13 mouse cellular contexts compared by ENCODE assay signal in genomic region chr3:69588101-69588760, GRCm38 (mm10). TPM values are rescaled to one million over a fixed set of nuclear protein-coding genes. Genes with fewer than 3 reads are reported as not detected.
DNase-seq lines count a peak whose midpoint lies in the region; ATAC-seq and TF ChIP-seq lines count a peak whose summit lies in the region.
"Had no signal": no experiment of that assay in that cellular context is flagged by ENCODE, and none has a peak within 500 bp of the region (broad histone marks: within the 10 kb centered on the region; RNA-seq: fewer than 3 reads in every experiment).

No protein-coding gene starts in this region.

- H3K9ac ChIP-seq in lung, embryonic 15.5 days: no peak overlapping the region
- H3K9ac ChIP-seq in stomach, postnatal 0 days (ENCODE audit: low read length): no peak overlapping the region
- no peak overlapping the region for H3K9ac ChIP-seq in hindbrain, embryonic 14.5 days
- H3K9ac ChIP-seq: limb, embryonic 12.5 days had no signal

- DNase-seq in frontal cortex, postnatal 14 days (ENCODE audit: low spot score in 2 of 2): no peak
- no peak for DNase-seq in lung, postnatal 25 days (ENCODE audit: low spot score)
- peak; percentile 76 for DNase-seq in kidney, postnatal 14 days
- DNase-seq in stomach, postnatal 0 days (ENCODE audit: low spot score): peak; percentile 30
- no peak for DNase-seq in hindbrain, embryonic 14.5 days (ENCODE audit: low spot score)
- DNase-seq in left cerebral cortex, adult 9 months (ENCODE audit: low spot score in 2 of 2): no peak
- DNase-seq: cerebellum, postnatal 14 days; retina, postnatal 1 day had no signal

- peaks cover 7% of the 10 kb centered on the region for H3K4me1 ChIP-seq in lung, embryonic 15.5 days
- no peaks in the 10 kb centered on the region for H3K4me1 ChIP-seq in stomach, postnatal 0 days (replicated peaks; ENCODE audit: control insufficient read depth, insufficient read depth)
- no peaks in the 10 kb centered on the region for H3K4me1 ChIP-seq in hindbrain, embryonic 14.5 days (replicated peaks; ENCODE audit: control insufficient read depth, insufficient read depth, low read length)
- H3K4me1 ChIP-seq: hindbrain, embryonic 10.5 days had no signal

- H3K27ac ChIP-seq in lung, embryonic 15.5 days: no peak overlapping the region
- no peak overlapping the region for H3K27ac ChIP-seq in stomach, postnatal 0 days (replicated peaks)
- H3K27ac ChIP-seq in hindbrain, embryonic 14.5 days: no peak overlapping the region
- H3K27ac ChIP-seq: hindbrain, embryonic 10.5 days; limb, embryonic 12.5 days; midbrain, embryonic 10.5 days had no signal

- H3K4me2 ChIP-seq in lung, embryonic 15.5 days: no peak overlapping the region
- no peak overlapping the region for H3K4me2 ChIP-seq in stomach, postnatal 0 days (replicated peaks; ENCODE audit: low read depth)
- no peak overlapping the region for H3K4me2 ChIP-seq in hindbrain, embryonic 14.5 days (replicated peaks)
- H3K4me2 ChIP-seq: limb, embryonic 12.5 days had no signal

- H3K9me3 ChIP-seq in lung, embryonic 15.5 days: no peaks in the 10 kb centered on the region
- H3K9me3 ChIP-seq in stomach, postnatal 0 days (ENCODE audit: control insufficient read depth, low read length): no peaks in the 10 kb centered on the region
- no peaks in the 10 kb centered on the region for H3K9me3 ChIP-seq in hindbrain, embryonic 14.5 days (ENCODE audit: control insufficient read depth, low read length)
- H3K9me3 ChIP-seq: hindbrain, embryonic 10.5 days; midbrain, embryonic 10.5 days had no signal

- WGBS in lung, embryonic 15.5 days: 25% methylated on average over 10 of the region's 10 CpGs
- 46% methylated on average over 10 of the region's 10 CpGs for WGBS in stomach, postnatal 0 days
- WGBS in hindbrain, embryonic 14.5 days: 59% methylated on average over 10 of the region's 10 CpGs

- TF ChIP-seq EP300 in stomach, postnatal 0 days (optimal IDR thresholded peaks at IDR 0.05): no peak

- ATAC-seq in frontal cortex, adult (ENCODE audit: low TSS enrichment): peak; percentile 38; the same call in 1 of the 2 replicates
- ATAC-seq in lung, embryonic 15.5 days (ENCODE audit: borderline replicate concordance, extremely low read depth, low FRiP score, low TSS enrichment): peak; percentile 76; the same call in 1 of the 2 replicates
- ATAC-seq in stomach, postnatal 0 days (ENCODE audit: low FRiP score, low TSS enrichment): peak; percentile 38; the same call in 1 of the 2 replicates
- no peak for ATAC-seq in hindbrain, embryonic 14.5 days (ENCODE audit: low FRiP score)

- no peak overlapping the region for H3K4me3 ChIP-seq in lung, embryonic 15.5 days
- no peak overlapping the region for H3K4me3 ChIP-seq in stomach, postnatal 0 days (ENCODE audit: low read depth, low read length)
- H3K4me3 ChIP-seq in hindbrain, embryonic 14.5 days (replicated peaks; ENCODE audit: low read length): no peak overlapping the region
- H3K4me3 ChIP-seq: hindbrain, embryonic 10.5 days; limb, embryonic 12.5 days; midbrain, embryonic 10.5 days had no signal

- H3K36me3 ChIP-seq in lung, embryonic 15.5 days: no peaks in the 10 kb centered on the region
- H3K36me3 ChIP-seq in stomach, postnatal 0 days (ENCODE audit: control insufficient read depth, insufficient read depth, low read length): no peaks in the 10 kb centered on the region
- H3K36me3 ChIP-seq in hindbrain, embryonic 14.5 days (replicated peaks; ENCODE audit: control insufficient read depth, insufficient read depth): peaks cover 4% of the 10 kb centered on the region; the same call in 1 of the 2 replicates

- no peaks in the 10 kb centered on the region for H3K27me3 ChIP-seq in lung, embryonic 15.5 days
- no peaks in the 10 kb centered on the region for H3K27me3 ChIP-seq in stomach, postnatal 0 days (ENCODE audit: control insufficient read depth, insufficient read depth, low read length)
- no peaks in the 10 kb centered on the region for H3K27me3 ChIP-seq in hindbrain, embryonic 14.5 days (ENCODE audit: control insufficient read depth, insufficient read depth, low read length)
- H3K27me3 ChIP-seq: limb, embryonic 12.5 days had no signal

- no peak for TF ChIP-seq CTCF in stomach, postnatal 0 days (IDR thresholded peaks at IDR 0.05; ENCODE audit: low read depth)

RNA-seq across cellular contexts. Expression of gene B3galnt1, which starts 10.5 kb away (rescaled TPM):
- polyA plus RNA-seq in lung, embryonic 15.5 days (2015; fragmentation: Nextera tagmentation; extraction: Ambion mirVana): 32.9 and 35.0 TPM in 2 replicates
- polyA plus RNA-seq in stomach, postnatal 0 days (2015; fragmentation: Nextera tagmentation; extraction: Ambion mirVana): 21.5 and 23.0 TPM in 2 replicates
- 109 and 121 TPM in 2 replicates for polyA plus RNA-seq in hindbrain, embryonic 14.5 days (2014; fragmentation: Nextera tagmentation; extraction: Ambion mirVana)

Comparison
In these comparisons a context has a peak if more than half of its experiments do, and no peak if none do; other contexts are left out.
1. DNase-seq: peak in kidney, postnatal 14 days (single experiment) and stomach, postnatal 0 days (single experiment); none in frontal cortex, postnatal 14 days (0 of 2), lung, postnatal 25 days (single experiment), hindbrain, embryonic 14.5 days (single experiment) and left cerebral cortex, adult 9 months (0 of 2).